Comparison of ENCODE assay signal across 18 mouse cellular contexts in the genomic region with DNA sequence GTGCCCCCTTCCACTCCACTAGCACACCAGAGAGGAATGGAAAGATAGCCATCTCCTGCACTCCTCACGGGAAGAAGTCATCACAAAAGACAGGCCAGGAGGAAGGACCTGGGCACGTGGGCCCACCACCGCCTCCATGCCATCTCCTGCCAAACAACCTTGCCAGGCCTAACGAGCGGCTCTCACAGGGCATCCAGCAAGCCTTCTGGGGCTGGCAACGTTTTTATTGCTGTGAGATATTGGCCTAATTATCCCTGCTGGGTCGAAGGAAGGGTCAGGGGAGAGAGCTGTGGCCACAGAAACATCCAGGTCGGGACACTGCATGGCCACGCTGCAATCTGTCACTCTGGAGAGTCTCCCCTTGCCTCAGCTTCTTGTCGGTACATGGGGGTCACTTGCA. TPM values are rescaled to one million over a fixed set of nuclear protein-coding genes. Genes with fewer than 3 reads are reported as not detected.
"Had no signal": no experiment of that assay in that cellular context is flagged by ENCODE, and none has a peak within 500 bp of the region (broad histone marks: within the 10 kb centered on the region; RNA-seq: fewer than 3 reads in every experiment).

No protein-coding gene starts in this region.

- H3K4me1 ChIP-seq: neural tube, embryonic 12.5 days had no signal

- H3K4me3 ChIP-seq: lung, embryonic 15.5 days; megakaryocyte, embryonic 14.5 days; midbrain, embryonic 13.5 days; midbrain, embryonic 15.5 days; neural tube, embryonic 12.5 days; stomach, embryonic 15.5 days had no signal

- H3K4me2 ChIP-seq: lung, embryonic 15.5 days; midbrain, embryonic 11.5 days; midbrain, embryonic 13.5 days; midbrain, embryonic 15.5 days; neural tube, embryonic 12.5 days; stomach, embryonic 15.5 days had no signal

- H3K9ac ChIP-seq: lung, embryonic 15.5 days; midbrain, embryonic 13.5 days; midbrain, embryonic 15.5 days; neural tube, embryonic 12.5 days; stomach, embryonic 15.5 days had no signal

- H3K9me3 ChIP-seq: lung, embryonic 15.5 days; megakaryocyte, embryonic 14.5 days; midbrain, embryonic 13.5 days; midbrain, embryonic 15.5 days; neural tube, embryonic 12.5 days; stomach, embryonic 15.5 days had no signal

- H3K27ac ChIP-seq: lung, embryonic 15.5 days; macrophage; midbrain, embryonic 13.5 days; midbrain, embryonic 15.5 days; neural tube, embryonic 12.5 days; stomach, embryonic 15.5 days; stomach, postnatal 0 days had no signal

- DNase-seq: lung, adult 2 months; lung, postnatal 14 days; lung, postnatal 36 days; right cerebral cortex, postnatal 14 days; thymus, adult 2 months; thymus, postnatal 25 days; thymus, postnatal 4 days had no signal

- ATAC-seq: lung, postnatal 0 days; midbrain, embryonic 13.5 days; midbrain, embryonic 15.5 days had no signal

- H3K36me3 ChIP-seq: lung, embryonic 15.5 days; midbrain, embryonic 13.5 days; midbrain, embryonic 15.5 days; neural tube, embryonic 12.5 days; stomach, embryonic 15.5 days had no signal

RNA-seq across cellular contexts. Expression of gene Cpne5, which starts 6.9 kb away (rescaled TPM):
- total RNA-seq: monocyte, adult 5-6 weeks had no signal
- polyA plus RNA-seq: macrophage had no signal
